Mouse (Mus musculus): ENCODE results near the gene Camsap1. TPM values are rescaled to one million over a fixed set of nuclear protein-coding genes. Genes with fewer than 3 reads are reported as not detected.

Camsap1 gene
- 6.0 and 8.9 TPM in 2 replicates for polyA plus RNA-seq (2015; fragmentation: Nextera tagmentation; extraction: Ambion mirVana)

DNA sequence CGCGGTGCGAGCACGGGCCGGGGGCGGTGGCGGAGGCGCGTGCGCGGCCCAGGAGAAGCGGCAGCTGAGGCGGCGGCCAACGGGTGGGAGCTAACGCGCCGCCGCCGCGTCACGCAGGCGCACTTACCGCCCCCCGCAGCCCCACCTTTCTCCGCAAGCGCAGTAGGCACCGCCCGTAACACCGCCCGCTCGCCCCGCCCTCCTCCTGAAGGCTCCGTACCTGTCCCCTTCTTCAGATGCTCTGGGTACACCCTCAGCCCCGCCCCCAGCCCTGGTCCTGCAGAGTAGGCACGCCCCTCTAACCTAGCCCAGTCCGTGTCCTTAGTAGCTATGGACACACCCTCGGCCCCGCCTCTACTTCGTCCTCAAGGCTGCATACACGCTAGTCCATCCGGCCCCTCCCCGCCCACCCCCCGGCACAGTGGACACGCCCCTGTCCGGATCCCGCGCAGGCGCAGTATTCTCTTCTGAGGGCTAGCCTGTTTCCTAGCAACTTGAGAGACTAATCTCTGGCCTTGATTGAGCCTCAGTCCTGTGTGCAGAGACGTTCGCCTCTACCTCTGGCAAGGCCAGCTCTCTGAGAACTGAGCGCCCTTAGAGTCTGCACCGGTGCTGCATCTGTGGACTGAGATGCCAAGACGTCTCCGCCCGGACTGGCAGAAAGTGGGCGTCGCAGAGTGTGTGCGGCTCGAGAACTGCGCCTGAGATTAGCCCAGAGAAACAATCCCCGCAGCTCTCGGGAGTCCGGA, at the start of gene Camsap1:
Gene Camsap1, minus strand, starts transcription at position 124 of the 749 bp plus-strand sequence.
- H3K4me3 ChIP-seq (ENCODE audit: low read length) = peak within 1 kb of the TSS; percentile 91
- under 1% methylated on average over 64 of the region's 64 CpGs for WGBS
- H3K9ac ChIP-seq (ENCODE audit: low read length) = peak within 1 kb of the TSS; percentile 95
- H3K9me3 ChIP-seq (replicated peaks; ENCODE audit: control insufficient read depth, low read length) = no peaks in the 10 kb centered on the region
- ATAC-seq (replicated peaks; ENCODE audit: extremely low read depth, insufficient read depth, low FRiP score) = peak; percentile 100
- no peaks in the 10 kb centered on the region for H3K36me3 ChIP-seq (ENCODE audit: control insufficient read depth, insufficient read depth)
- peaks cover 30% of the 10 kb centered on the region for H3K4me1 ChIP-seq (ENCODE audit: control insufficient read depth, insufficient read depth, low read length)
- no peaks in the 10 kb centered on the region for H3K27me3 ChIP-seq (ENCODE audit: control insufficient read depth, insufficient read depth, low read length)
- H3K27ac ChIP-seq (ENCODE audit: low read length) = peak within 1 kb of the TSS; percentile 88
- H3K4me2 ChIP-seq (ENCODE audit: low read depth, low read length) = peak within 1 kb of the TSS; percentile 90

DNA sequence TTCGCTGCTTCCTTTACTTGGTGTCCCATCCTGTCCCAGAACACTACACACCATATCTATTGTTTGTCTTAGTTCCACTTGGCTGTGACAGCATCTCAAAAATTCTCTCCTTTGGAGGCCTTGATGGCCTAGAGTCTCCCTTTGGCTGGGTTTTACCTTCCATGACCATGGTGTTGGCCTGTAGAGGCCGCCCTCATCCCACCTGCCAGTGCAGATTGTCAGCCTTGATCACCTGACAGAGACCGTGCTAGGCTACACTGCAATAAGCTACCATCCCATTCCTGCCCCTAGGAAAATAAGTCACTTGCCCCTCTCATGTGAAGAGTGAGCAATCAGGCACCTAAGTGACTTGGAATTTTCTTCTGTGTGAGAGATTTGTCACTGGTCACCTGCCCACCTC, 47.2 kb upstream of the Camsap1 start:
- Histone ChIP-seq H3K27ac (ENCODE audit: low read length) (no peak overlapping the region), H3K4me3 (ENCODE audit: low read length) (no peak overlapping the region), H3K4me1 (ENCODE audit: control insufficient read depth, insufficient read depth, low read length) (no peaks in the 10 kb centered on the region), H3K27me3 (ENCODE audit: control insufficient read depth, insufficient read depth, low read length) (0 out of 2 replicates have a peak, but pooled peaks cover 3% of the 10 kb centered on the region), H3K4me2 (ENCODE audit: low read depth, low read length) (no peak overlapping the region), H3K9ac (ENCODE audit: low read length) (no peak overlapping the region), H3K36me3 (ENCODE audit: control insufficient read depth, insufficient read depth) (no peaks in the 10 kb centered on the region), H3K9me3 (replicated peaks; ENCODE audit: control insufficient read depth, low read length) (no peaks in the 10 kb centered on the region)
- ATAC-seq (replicated peaks; ENCODE audit: extremely low read depth, insufficient read depth, low FRiP score) = no peak
- 41% methylated on average over 3 of the region's 3 CpGs for whole genome bisulfite sequencing

DNA sequence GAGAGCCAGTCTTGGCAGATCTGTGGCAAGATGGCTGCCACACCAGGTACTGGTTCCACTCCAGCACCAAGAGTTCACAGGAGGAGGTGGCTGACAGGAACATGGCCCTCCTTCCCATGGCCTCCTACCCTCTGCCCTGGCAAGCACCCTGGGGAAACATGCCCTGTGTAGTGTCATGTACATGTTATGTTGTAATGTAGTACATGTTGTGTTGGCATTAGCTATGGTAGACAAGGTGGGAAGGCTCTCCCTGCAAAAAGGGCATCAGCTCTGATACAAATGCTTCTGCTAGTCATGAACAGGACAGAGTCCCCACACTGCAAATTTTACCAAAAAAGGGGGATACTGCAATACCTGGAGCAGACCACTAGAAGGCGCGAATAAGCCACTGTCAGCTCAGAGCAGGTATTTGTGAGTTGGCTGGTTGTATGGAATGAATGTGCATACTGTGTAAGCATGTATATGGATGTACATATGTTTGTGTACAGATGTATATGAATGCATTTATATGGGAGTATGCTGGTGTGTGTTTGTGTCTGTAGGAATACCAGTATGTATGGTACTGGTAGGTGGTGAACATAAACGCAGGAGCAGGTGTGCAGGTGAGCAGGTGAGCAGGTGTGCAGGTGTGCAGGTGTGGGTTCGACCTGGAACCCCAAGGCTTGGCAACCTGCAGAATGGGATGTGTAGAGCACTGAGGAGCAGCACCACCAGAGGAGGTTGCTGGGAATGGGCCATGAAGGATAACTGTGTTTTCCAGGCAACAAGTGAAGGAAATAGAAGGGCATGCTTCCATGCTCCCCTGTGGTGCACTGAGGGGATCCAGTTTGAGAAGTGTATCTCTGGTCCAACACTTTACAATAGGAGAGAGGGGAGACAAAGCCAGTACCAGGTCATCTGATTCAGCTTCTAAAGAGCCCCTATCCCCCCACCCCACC, 41.3 kb upstream of the Camsap1 start:
- Histone ChIP-seq H3K9me3 (replicated peaks; ENCODE audit: control insufficient read depth, low read length) (no peaks in the 10 kb centered on the region), H3K9ac (ENCODE audit: low read length) (no peak overlapping the region), H3K27ac (ENCODE audit: low read length) (no peak overlapping the region), H3K27me3 (ENCODE audit: control insufficient read depth, insufficient read depth, low read length) (0 out of 2 replicates have a peak, but pooled peaks cover 3% of the 10 kb centered on the region), H3K4me3 (ENCODE audit: low read length) (no peak overlapping the region), H3K36me3 (ENCODE audit: control insufficient read depth, insufficient read depth) (no peaks in the 10 kb centered on the region), H3K4me1 (ENCODE audit: control insufficient read depth, insufficient read depth, low read length) (peaks cover 14% of the 10 kb centered on the region), H3K4me2 (ENCODE audit: low read depth, low read length) (no peak overlapping the region)
- ATAC-seq (replicated peaks; ENCODE audit: extremely low read depth, insufficient read depth, low FRiP score) = no peak
- 29% methylated on average over 4 of the region's 4 CpGs for WGBS

DNA sequence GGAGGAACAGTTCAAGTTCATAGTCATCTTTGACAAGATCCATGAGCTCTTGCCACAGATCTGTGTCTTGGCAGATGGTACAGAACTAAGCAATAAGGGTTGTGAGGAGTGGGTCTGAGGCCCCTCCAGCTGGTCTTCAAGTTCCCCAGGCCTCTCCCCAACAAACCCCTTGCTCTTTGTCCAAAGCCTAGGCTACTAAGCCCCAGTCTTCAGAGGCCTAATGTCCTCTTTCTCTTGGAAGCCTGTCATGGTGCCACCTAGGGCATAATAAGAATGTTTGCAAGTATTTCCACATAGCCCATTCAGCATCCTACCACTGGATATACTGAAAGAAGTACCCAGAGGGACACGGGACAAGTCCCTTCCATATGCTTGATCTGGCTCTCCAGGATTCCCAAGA, 39.5 kb upstream of the Camsap1 start:
- Histone ChIP-seq H3K4me2 (ENCODE audit: low read depth, low read length) (no peak overlapping the region), H3K4me1 (ENCODE audit: control insufficient read depth, insufficient read depth, low read length) (peaks cover 24% of the 10 kb centered on the region), H3K9me3 (replicated peaks; ENCODE audit: control insufficient read depth, low read length) (no peaks in the 10 kb centered on the region), H3K36me3 (ENCODE audit: control insufficient read depth, insufficient read depth) (no peaks in the 10 kb centered on the region), H3K9ac (ENCODE audit: low read length) (no peak overlapping the region), H3K27ac (ENCODE audit: low read length) (no peak overlapping the region), H3K4me3 (ENCODE audit: low read length) (no peak overlapping the region), H3K27me3 (ENCODE audit: control insufficient read depth, insufficient read depth, low read length) (0 out of 2 replicates have a peak, but pooled peaks cover 3% of the 10 kb centered on the region)
- no peak for ATAC-seq (replicated peaks; ENCODE audit: extremely low read depth, insufficient read depth, low FRiP score)
- whole genome bisulfite sequencing = 83% methylated on average over 1 of the region's 1 CpGs

DNA sequence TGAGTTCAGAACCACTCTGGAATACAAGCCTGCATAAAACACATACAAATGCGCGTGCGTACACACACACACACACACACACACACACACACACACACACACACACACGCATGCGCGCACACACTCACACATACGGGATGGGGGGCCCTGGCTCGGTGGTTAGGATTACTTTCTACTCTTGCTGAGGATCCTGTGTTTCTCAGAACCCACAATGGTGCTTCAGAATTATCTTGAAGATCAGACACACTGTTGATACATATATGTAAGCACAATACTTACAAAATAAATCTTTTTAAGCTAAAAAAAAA, 39.1 kb upstream of the Camsap1 start:
- no peak overlapping the region; the same call in 1 of the 2 replicates for H3K27ac ChIP-seq (ENCODE audit: low read length)
- H3K4me3 ChIP-seq (ENCODE audit: low read length) = no peak overlapping the region
- no peak for ATAC-seq (replicated peaks; ENCODE audit: extremely low read depth, insufficient read depth, low FRiP score)

GRCm38 (mm10) chr2:26021561-26022257, 38.6 kb upstream of the Camsap1 start, which contains the start of gene Ubac1:
Gene Ubac1 (minus strand): TSS chr2:26021747.
- Histone ChIP-seq H3K4me3 (ENCODE audit: low read length) (peak within 1 kb of the TSS; percentile 68), H3K27me3 (ENCODE audit: control insufficient read depth, insufficient read depth, low read length) (0 out of 2 replicates have a peak, but pooled peaks cover 1% of the 10 kb centered on the region), H3K9ac (ENCODE audit: low read length) (peak within 1 kb of the TSS; percentile 93), H3K9me3 (replicated peaks; ENCODE audit: control insufficient read depth, low read length) (no peaks in the 10 kb centered on the region), H3K36me3 (ENCODE audit: control insufficient read depth, insufficient read depth) (no peaks in the 10 kb centered on the region), H3K4me1 (ENCODE audit: control insufficient read depth, insufficient read depth, low read length) (peaks cover 29% of the 10 kb centered on the region), H3K27ac (ENCODE audit: low read length) (peak within 1 kb of the TSS; percentile 98), H3K4me2 (ENCODE audit: low read depth, low read length) (peak within 1 kb of the TSS; percentile 89)
- 5% methylated on average over 50 of the region's 50 CpGs for WGBS
- ATAC-seq (replicated peaks; ENCODE audit: extremely low read depth, insufficient read depth, low FRiP score) = peak; percentile 92

More for the DNA sequence above, 39.1 kb upstream of the Camsap1 start:
- Histone ChIP-seq H3K4me1 (ENCODE audit: control insufficient read depth, insufficient read depth, low read length) (peaks cover 28% of the 10 kb centered on the region), H3K4me2 (ENCODE audit: low read depth, low read length) (peak overlapping the region; percentile 89), H3K9me3 (replicated peaks; ENCODE audit: control insufficient read depth, low read length) (no peaks in the 10 kb centered on the region), H3K36me3 (ENCODE audit: control insufficient read depth, insufficient read depth) (no peaks in the 10 kb centered on the region), H3K9ac (ENCODE audit: low read length) (no peak overlapping the region; the same call in 1 of the 2 replicates), H3K27me3 (ENCODE audit: control insufficient read depth, insufficient read depth, low read length) (0 out of 2 replicates have a peak, but pooled peaks cover 3% of the 10 kb centered on the region)
- 79% methylated on average over 8 of the region's 8 CpGs for WGBS

- Histone ChIP-seq H3K9ac (ENCODE audit: low read length) (peak overlapping the region; percentile 93), H3K4me1 (ENCODE audit: control insufficient read depth, insufficient read depth, low read length) (peaks cover 29% of the 10 kb centered on the region), H3K27ac (ENCODE audit: low read length) (peak overlapping the region; percentile 98), H3K4me2 (ENCODE audit: low read depth, low read length) (peak overlapping the region; percentile 89), H3K36me3 (ENCODE audit: control insufficient read depth, insufficient read depth) (no peaks in the 10 kb centered on the region), H3K9me3 (replicated peaks; ENCODE audit: control insufficient read depth, low read length) (no peaks in the 10 kb centered on the region), H3K27me3 (ENCODE audit: control insufficient read depth, insufficient read depth, low read length) (no peaks in the 10 kb centered on the region), H3K4me3 (ENCODE audit: low read length) (peak overlapping the region; percentile 68)
- ATAC-seq (replicated peaks; ENCODE audit: extremely low read depth, insufficient read depth, low FRiP score) = peak; percentile 41
- 1% methylated on average over 38 of the region's 38 CpGs for WGBS
Observed at GRCm38 (mm10) chr2:26020714-26021560, 37.9 kb upstream of the Camsap1 start.

DNA sequence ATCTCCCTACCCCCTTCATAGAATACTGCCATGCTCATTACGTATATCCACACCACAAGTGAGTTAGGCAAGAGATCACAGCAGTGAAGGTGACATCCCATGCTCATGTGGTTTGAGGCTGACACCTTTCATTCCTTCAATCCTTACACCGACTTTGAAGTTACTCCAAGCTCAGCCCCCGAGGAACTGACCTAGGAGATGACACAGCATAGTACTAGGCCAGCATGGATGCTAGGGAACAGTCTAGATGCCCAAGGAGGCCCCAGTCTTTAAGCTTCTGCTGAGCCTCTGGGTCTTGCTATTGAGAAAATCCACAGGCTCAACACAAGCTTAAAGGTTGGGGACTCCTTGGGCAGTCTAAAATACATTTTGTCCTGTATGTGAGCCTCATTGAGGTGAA, 36.8 kb upstream of the Camsap1 start:
- H3K9me3 ChIP-seq (replicated peaks; ENCODE audit: control insufficient read depth, low read length) = no peaks in the 10 kb centered on the region
- no peak for ATAC-seq (replicated peaks; ENCODE audit: extremely low read depth, insufficient read depth, low FRiP score)
- peak overlapping the region; percentile 98 for H3K27ac ChIP-seq (ENCODE audit: low read length)
- peaks cover 29% of the 10 kb centered on the region for H3K4me1 ChIP-seq (ENCODE audit: control insufficient read depth, insufficient read depth, low read length)
- H3K9ac ChIP-seq (ENCODE audit: low read length) = peak overlapping the region; percentile 93
- H3K36me3 ChIP-seq (ENCODE audit: control insufficient read depth, insufficient read depth) = peaks cover 6% of the 10 kb centered on the region
- no peaks in the 10 kb centered on the region for H3K27me3 ChIP-seq (ENCODE audit: control insufficient read depth, insufficient read depth, low read length)
- H3K4me2 ChIP-seq (ENCODE audit: low read depth, low read length) = peak overlapping the region; percentile 89
- 65% methylated on average over 3 of the region's 3 CpGs for WGBS
- H3K4me3 ChIP-seq (ENCODE audit: low read length) = peak overlapping the region; percentile 68

All from heart, embryonic 16.5 days (tissue).